ENCODE assay signal across 12 mouse cellular contexts in the genomic region with DNA sequence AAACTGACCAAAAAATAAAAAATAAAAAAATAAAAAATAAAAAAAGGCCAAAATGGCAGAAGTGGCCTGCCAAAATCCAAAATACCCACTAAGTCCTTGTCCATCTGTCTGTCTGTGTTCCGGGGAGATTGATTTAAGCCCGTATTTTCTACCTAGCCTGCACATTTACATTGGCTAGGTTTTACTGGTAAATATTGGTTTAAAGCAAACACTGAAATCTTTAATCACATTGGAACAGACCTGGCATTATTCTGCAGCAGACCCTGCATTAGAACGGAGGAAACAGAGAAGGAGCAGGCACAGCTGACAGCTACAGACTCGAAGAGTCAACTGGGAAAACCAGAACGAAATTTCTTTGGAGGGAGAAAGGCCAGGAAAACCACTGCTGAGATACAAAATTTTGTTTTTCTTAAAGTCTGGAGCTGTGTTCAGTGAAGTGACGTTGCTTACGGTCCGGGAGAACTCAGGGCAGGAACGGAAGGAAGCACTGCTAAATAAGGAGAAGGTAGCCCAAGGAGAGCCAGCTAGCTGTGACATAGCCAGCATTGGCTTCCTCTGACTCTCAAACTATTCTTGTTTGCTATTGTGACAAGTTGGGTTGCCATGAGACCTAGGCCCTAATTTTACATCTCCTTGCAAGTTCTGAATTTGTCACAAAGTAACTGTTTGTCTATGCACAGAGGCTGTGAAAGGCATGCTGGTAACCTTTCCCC.
DNase-seq lines count a peak whose midpoint lies in the region; ATAC-seq lines count a peak whose summit lies in the region.
"Had no signal": no experiment of that assay in that cellular context is flagged by ENCODE, and none has a peak within 500 bp of the region (broad histone marks: within the 10 kb centered on the region; RNA-seq: fewer than 3 reads in every experiment).

No protein-coding gene starts in this region.

- H3K27ac ChIP-seq in intestine, embryonic 16.5 days (ENCODE audit: low read length): no peak overlapping the region
- no peak overlapping the region for H3K27ac ChIP-seq in intestine, embryonic 15.5 days
- 0 out of 2 replicates have a peak overlapping the region, but pooled peaks have one; percentile 2 for H3K27ac ChIP-seq in heart, embryonic 15.5 days
- no peak overlapping the region for H3K27ac ChIP-seq in forebrain, embryonic 15.5 days (replicated peaks)
- H3K27ac ChIP-seq: forebrain, embryonic 12.5 days; macrophage had no signal

- H3K9me3 ChIP-seq in intestine, embryonic 16.5 days (ENCODE audit: control insufficient read depth, low read length): no peaks in the 10 kb centered on the region
- no peaks in the 10 kb centered on the region for H3K9me3 ChIP-seq in intestine, embryonic 15.5 days
- no peaks in the 10 kb centered on the region for H3K9me3 ChIP-seq in heart, embryonic 15.5 days (replicated peaks)
- no peaks in the 10 kb centered on the region for H3K9me3 ChIP-seq in forebrain, embryonic 15.5 days
- H3K9me3 ChIP-seq: forebrain, embryonic 12.5 days had no signal

- H3K4me1 ChIP-seq in intestine, embryonic 16.5 days (ENCODE audit: control insufficient read depth, insufficient read depth, low read length): no peaks in the 10 kb centered on the region
- H3K4me1 ChIP-seq in intestine, embryonic 15.5 days (replicated peaks): 0 out of 2 replicates have a peak, but pooled peaks cover 4% of the 10 kb centered on the region
- peaks cover 13% of the 10 kb centered on the region; the same call in 1 of the 2 replicates for H3K4me1 ChIP-seq in heart, embryonic 15.5 days (replicated peaks)
- no peaks in the 10 kb centered on the region for H3K4me1 ChIP-seq in forebrain, embryonic 15.5 days
- H3K4me1 ChIP-seq: forebrain, embryonic 12.5 days had no signal

- H3K27me3 ChIP-seq in intestine, embryonic 16.5 days (replicated peaks; ENCODE audit: control insufficient read depth, insufficient read depth, low read length): no peaks in the 10 kb centered on the region
- H3K27me3 ChIP-seq in intestine, embryonic 15.5 days (replicated peaks): no peaks in the 10 kb centered on the region
- no peaks in the 10 kb centered on the region for H3K27me3 ChIP-seq in heart, embryonic 15.5 days
- H3K27me3 ChIP-seq in forebrain, embryonic 15.5 days: no peaks in the 10 kb centered on the region
- H3K27me3 ChIP-seq: forebrain, embryonic 12.5 days had no signal

- DNase-seq in naive thymus-derived CD4-positive, alpha-beta T cell, adult 2 months (ENCODE audit: low read depth): peak; percentile 68
- DNase-seq in right cerebral cortex, postnatal 10 days (ENCODE audit: low spot score in 2 of 2): no peak
- no peak for DNase-seq in left cerebral cortex, postnatal 25 days (ENCODE audit: low spot score in 2 of 2)
- DNase-seq: layer of hippocampus, postnatal 36 days; right cerebral cortex, postnatal 4 days had no signal

- 0 out of 2 replicates have a peak overlapping the region, but pooled peaks have one; percentile 0 for H3K4me2 ChIP-seq in intestine, embryonic 16.5 days (ENCODE audit: low read depth, low read length)
- H3K4me2 ChIP-seq in intestine, embryonic 15.5 days (replicated peaks): no peak overlapping the region
- H3K4me2 ChIP-seq in heart, embryonic 15.5 days: peak overlapping the region; percentile 14; the same call in 1 of the 2 replicates
- no peak overlapping the region for H3K4me2 ChIP-seq in forebrain, embryonic 15.5 days (replicated peaks)
- H3K4me2 ChIP-seq: forebrain, embryonic 12.5 days had no signal

- H3K9ac ChIP-seq in intestine, embryonic 16.5 days (ENCODE audit: low read depth, low read length): no peak overlapping the region
- no peak overlapping the region for H3K9ac ChIP-seq in intestine, embryonic 15.5 days
- no peak overlapping the region for H3K9ac ChIP-seq in heart, embryonic 15.5 days
- H3K9ac ChIP-seq in forebrain, embryonic 15.5 days (replicated peaks): no peak overlapping the region
- H3K9ac ChIP-seq: forebrain, embryonic 12.5 days had no signal

- intact Hi-C loops in left cerebral cortex, postnatal 25 days (cut with DNase I): no loop called here

- WGBS in intestine, embryonic 16.5 days: 47% methylated on average over 9 of the region's 9 CpGs
- WGBS in intestine, embryonic 15.5 days: 39% methylated on average over 9 of the region's 9 CpGs
- WGBS in heart, embryonic 15.5 days: 53% methylated on average over 9 of the region's 9 CpGs
- WGBS in forebrain, embryonic 15.5 days: 77% methylated on average over 9 of the region's 9 CpGs

- no peak for ATAC-seq in intestine, embryonic 16.5 days
- no peak for ATAC-seq in intestine, embryonic 15.5 days
- peak; percentile 95 for ATAC-seq in common myeloid progenitor, adult 5-6 weeks (replicated peaks; ENCODE audit: low read depth, poor library complexity, severe bottlenecking)
- no peak for ATAC-seq in heart, embryonic 15.5 days (replicated peaks; ENCODE audit: insufficient number of reproducible peaks, insufficient read depth, low FRiP score, low read depth)
- ATAC-seq in forebrain, embryonic 15.5 days (replicated peaks): no peak

- no peaks in the 10 kb centered on the region for H3K36me3 ChIP-seq in intestine, embryonic 16.5 days (ENCODE audit: control insufficient read depth, insufficient read depth, low read length)
- H3K36me3 ChIP-seq in intestine, embryonic 15.5 days: no peaks in the 10 kb centered on the region
- H3K36me3 ChIP-seq in heart, embryonic 15.5 days: no peaks in the 10 kb centered on the region
- no peaks in the 10 kb centered on the region for H3K36me3 ChIP-seq in forebrain, embryonic 15.5 days
- H3K36me3 ChIP-seq: forebrain, embryonic 12.5 days had no signal

- H3K4me3 ChIP-seq in intestine, embryonic 16.5 days (ENCODE audit: low read length): no peak overlapping the region
- H3K4me3 ChIP-seq in intestine, embryonic 15.5 days (replicated peaks): no peak overlapping the region
- H3K4me3 ChIP-seq in heart, embryonic 15.5 days: no peak overlapping the region
- no peak overlapping the region for H3K4me3 ChIP-seq in forebrain, embryonic 15.5 days
- H3K4me3 ChIP-seq: forebrain, embryonic 12.5 days had no signal

Comparison
In these comparisons a context has a peak if more than half of its experiments do, and no peak if none do; other contexts are left out.
1. H3K4me2 ChIP-seq: peak in intestine, embryonic 16.5 days (single experiment) and heart, embryonic 15.5 days (single experiment); none in intestine, embryonic 15.5 days (single experiment) and forebrain, embryonic 15.5 days (single experiment).